Mouse (Mus musculus) heart, embryonic 14.5 days (tissue): ENCODE results near the gene Zfp992. TPM values are rescaled to one million over a fixed set of nuclear protein-coding genes. Genes with fewer than 3 reads are reported as not detected.
A peak's percentile ranks its signal among the peaks of the same experiment; 100 is the strongest.
"Not testable (repeated sequence)": the region's sequence is repeated elsewhere in the genome, so short reads cannot be mapped to it uniquely, and the experiment has no call there.

Source experiments
- ATAC-seq: fragments of 200-750 bp; cut with Nextera tagmentation; 2 replicates; pipeline ENCODE4 v1.8.0; 2017; ENCODE audit warnings: low read depth, moderate TSS enrichment; ENCODE audit not compliant: insufficient number of reproducible peaks, insufficient read depth, low FRiP score
- H3K27ac ChIP-seq, 2 experiments: fragments of 200-500 bp in 1 of 2; fragments of 300-500 bp in 1 of 2; sonication (generic) in 1 of 2; replicated peaks in 1 of 2; 2 replicates each; pipeline ENCODE4 v1.5.1; 2012 to 2014; ENCODE audit warnings: low read depth in 2 of 2, low read length in 2 of 2, control low read depth in 1 of 2, mild to moderate bottlenecking in 1 of 2, mixed read lengths in 1 of 2; ENCODE audit not compliant: control insufficient read depth in 1 of 2, insufficient read depth in 1 of 2
- H3K27me3 ChIP-seq: fragments of 300-500 bp; sonication (generic); 2 replicates; pipeline ENCODE4 v1.6.1; 2014; ENCODE audit warnings: mild to moderate bottlenecking, low read length, control low read depth; ENCODE audit not compliant: control insufficient read depth, insufficient read depth
- H3K36me3 ChIP-seq: fragments of 300-500 bp; sonication (generic); 2 replicates; pipeline ENCODE4 v1.6.1; 2014; ENCODE audit warnings: mild to moderate bottlenecking, control low read depth, low read length, mixed read lengths; ENCODE audit not compliant: control insufficient read depth, insufficient read depth
- H3K4me1 ChIP-seq, 2 experiments: fragments of 200-500 bp in 1 of 2; fragments of 300-500 bp in 1 of 2; sonication (generic) in 1 of 2; 2 replicates each; pipeline ENCODE4 v1.6.1; 2012 to 2014; ENCODE audit warnings: low read length in 2 of 2, control low read depth in 1 of 2, mixed read lengths in 1 of 2; ENCODE audit not compliant: control insufficient read depth in 2 of 2, insufficient read depth in 2 of 2
- H3K4me2 ChIP-seq: fragments of 300-500 bp; sonication (generic); 2 replicates; pipeline ENCODE4 v1.6.1; 2014; ENCODE audit warnings: mild to moderate bottlenecking, low read length
- H3K4me3 ChIP-seq, 2 experiments: fragments of 200-500 bp in 1 of 2; fragments of 300-500 bp in 1 of 2; sonication (generic) in 1 of 2; 2 replicates each; pipeline ENCODE4 v1.5.1; 2012 to 2014; ENCODE audit warnings: low read length in 2 of 2, mild to moderate bottlenecking in 2 of 2, control low read depth in 1 of 2, low read depth in 1 of 2, moderate library complexity in 1 of 2; ENCODE audit not compliant: control insufficient read depth in 1 of 2, insufficient read depth in 1 of 2
- H3K9ac ChIP-seq: fragments of 300-500 bp; sonication (generic); 2 replicates; pipeline ENCODE4 v1.6.1; 2014; ENCODE audit warnings: mild to moderate bottlenecking, low read length
- H3K9me3 ChIP-seq: fragments of 300-500 bp; sonication (generic); 2 replicates; pipeline ENCODE4 v1.6.1; 2016; ENCODE audit warnings: low read length, control low read depth; ENCODE audit not compliant: control insufficient read depth
- WGBS: fragments of 180-500 bp; shearing (Covaris S2); extraction: QIAGEN DNeasy Blood & Tissue Kit; methylation state at CpG from one replicate; pipeline ENCODE4 v1.1.7; 2014; 5-methylcytosine and 5-hydroxymethylcytosine counted together
- polyA plus RNA-seq: library from polyadenylated mRNA; unstranded; fragments of >200 nt; fragmentation: Nextera tagmentation; extraction: Ambion mirVana; gene quantifications from 2 replicates; pipeline ENCODE4 v1.2.1, GENCODE M21; 2014

The Zfp992 gene
- polyA plus RNA-seq, 1 experiment from 2014 or later = 4.4 TPM

DNA sequence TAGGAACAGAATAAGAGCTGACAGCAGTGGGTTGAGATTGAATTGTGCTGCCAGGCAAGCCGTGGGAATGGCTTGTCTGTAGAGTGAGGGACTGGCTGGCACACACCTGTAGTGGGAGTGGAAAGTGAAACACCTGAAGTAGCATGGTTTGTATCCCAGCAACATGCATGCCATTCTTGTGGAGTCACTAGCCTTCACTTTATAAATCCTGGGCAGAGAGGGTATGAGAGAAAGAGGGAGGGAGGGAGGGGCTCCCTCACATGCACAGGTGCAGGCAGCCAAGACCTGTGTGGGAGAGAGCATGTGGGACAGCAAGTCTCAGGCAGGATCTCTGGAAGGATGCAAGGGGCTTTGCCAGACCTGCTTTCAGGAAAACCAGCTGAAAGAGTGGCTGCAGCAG, 8.9 kb downstream of the Zfp992 start:
- WGBS = 70% methylated on average over 1 of the region's 1 CpGs
- H3K9me3 ChIP-seq = peaks cover 52% of the 10 kb centered on the region

DNA sequence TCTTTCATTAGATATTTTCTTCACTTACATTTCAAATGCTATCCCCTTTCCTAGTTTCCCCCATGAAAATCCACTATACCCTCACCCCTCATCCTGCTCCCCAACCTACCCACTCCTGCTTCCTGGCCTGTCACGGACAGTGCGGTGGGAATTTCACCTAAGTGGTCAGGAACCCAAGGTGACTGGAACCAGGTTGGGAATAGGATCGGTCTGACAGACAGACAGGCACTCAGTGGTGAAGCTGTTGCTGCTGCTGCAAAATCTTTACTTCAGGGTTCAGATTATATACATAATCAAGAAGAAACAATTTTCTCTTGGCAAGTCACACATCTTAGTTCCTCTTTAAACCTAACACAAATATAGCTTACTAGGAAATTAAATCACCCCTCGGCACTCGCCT, 11.0 kb downstream of the Zfp992 start:
- H3K27me3 ChIP-seq, H3K4me2 ChIP-seq, H3K36me3 ChIP-seq, ATAC-seq, H3K4me3 ChIP-seq, H3K27ac ChIP-seq, H3K4me1 ChIP-seq, H3K9ac ChIP-seq: not testable (repeated sequence)
- peaks cover 43% of the 10 kb centered on the region for H3K9me3 ChIP-seq
- WGBS = 73% methylated on average over 5 of the region's 5 CpGs

More for the DNA sequence above, 8.9 kb downstream of the Zfp992 start:
- peak; percentile 23; the same call in 1 of the 2 replicates for ATAC-seq
- Histone ChIP-seq H3K9ac (no peak overlapping the region), H3K27me3 (no peaks in the 10 kb centered on the region), H3K4me3 (no peak overlapping the region), H3K36me3 (no peaks in the 10 kb centered on the region), H3K4me1 (no peaks in the 10 kb centered on the region), H3K4me2 (no peak overlapping the region), H3K27ac (no peak overlapping the region)

GRCm38 (mm10) chr4:146460685-146461084, 11.9 kb downstream of the Zfp992 start:
- peaks cover 40% of the 10 kb centered on the region for H3K9me3 ChIP-seq
- not testable (repeated sequence) for ATAC-seq, H3K27me3 ChIP-seq, H3K4me1 ChIP-seq, H3K9ac ChIP-seq, H3K27ac ChIP-seq, H3K36me3 ChIP-seq, H3K4me2 ChIP-seq, H3K4me3 ChIP-seq
- WGBS = 77% methylated on average over 5 of the region's 5 CpGs

- WGBS = 85% methylated on average over 17 of the region's 19 CpGs
- not testable (repeated sequence) for H3K4me3 ChIP-seq, H3K9ac ChIP-seq, ATAC-seq, H3K27me3 ChIP-seq, H3K36me3 ChIP-seq, H3K4me1 ChIP-seq, H3K27ac ChIP-seq, H3K4me2 ChIP-seq
- peaks cover 13% of the 10 kb centered on the region for H3K9me3 ChIP-seq
Measured at GRCm38 (mm10) chr4:146463649-146464351, 15.0 kb downstream of the Zfp992 start.

DNA sequence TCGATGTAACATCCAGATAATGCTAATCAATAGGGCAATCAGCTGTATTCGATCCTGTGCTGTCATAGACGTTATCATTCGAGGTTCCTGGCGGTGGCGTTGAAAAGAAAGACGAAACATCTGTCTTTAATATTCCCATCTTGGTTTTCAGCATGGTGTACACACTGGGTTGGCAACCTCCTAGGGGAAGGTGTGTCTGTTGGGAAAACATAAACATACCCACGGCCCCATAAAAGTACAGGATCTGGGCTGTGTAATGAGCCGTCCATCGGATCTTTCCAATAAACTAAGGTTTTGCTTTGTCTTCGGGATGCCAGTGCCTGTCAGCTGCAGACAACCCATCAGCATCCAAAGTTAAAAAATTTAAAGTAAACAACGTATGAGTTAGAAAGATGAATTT, 21.2 kb downstream of the Zfp992 start:
- 92% methylated on average over 9 of the region's 12 CpGs for WGBS
- peaks cover 18% of the 10 kb centered on the region for H3K9me3 ChIP-seq
- not testable (repeated sequence) for H3K4me1 ChIP-seq, H3K27ac ChIP-seq, H3K9ac ChIP-seq, ATAC-seq, H3K36me3 ChIP-seq, H3K27me3 ChIP-seq, H3K4me2 ChIP-seq, H3K4me3 ChIP-seq

DNA sequence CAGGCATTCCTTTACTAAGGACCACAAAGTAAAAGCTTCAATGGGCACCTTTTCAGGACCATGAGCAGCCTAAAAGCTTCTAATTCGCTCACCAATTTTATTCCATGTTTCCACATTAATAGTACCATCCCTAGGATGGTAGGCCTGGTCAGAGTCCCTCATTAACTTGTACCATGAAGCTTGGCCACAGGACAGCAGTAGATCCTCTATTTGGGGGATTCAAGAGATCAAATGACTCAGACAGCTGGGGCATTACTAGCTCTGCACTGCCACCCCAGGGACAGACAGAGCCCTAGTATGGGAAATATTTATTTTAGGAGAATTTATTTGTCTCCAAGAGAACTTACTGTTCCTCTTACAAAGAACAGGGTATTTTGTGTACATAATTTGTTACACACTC, 25.4 kb downstream of the Zfp992 start:
- no CpG with 5 or more reads among the region's 1 CpGs for WGBS
- H3K9ac ChIP-seq, H3K4me2 ChIP-seq, H3K27me3 ChIP-seq, H3K4me1 ChIP-seq, H3K4me3 ChIP-seq, H3K36me3 ChIP-seq, H3K27ac ChIP-seq: not testable (repeated sequence)
- 0 out of 2 replicates have a peak, but pooled peaks have one; percentile 1 for ATAC-seq
- peaks cover 40% of the 10 kb centered on the region for H3K9me3 ChIP-seq

- not testable (repeated sequence) for H3K9ac ChIP-seq, H3K4me3 ChIP-seq, H3K27me3 ChIP-seq, H3K36me3 ChIP-seq, H3K27ac ChIP-seq, H3K4me2 ChIP-seq, H3K4me1 ChIP-seq
- peaks cover 36% of the 10 kb centered on the region for H3K9me3 ChIP-seq
- ATAC-seq = peak; percentile 75
- 48% methylated on average over 55 of the region's 94 CpGs for WGBS
Measured at GRCm38 (mm10) chr4:146474716-146475676, 26.2 kb downstream of the Zfp992 start.
